Mouse (Mus musculus) megakaryocyte, adult 5-6 weeks (primary cell): ENCODE measurements around the gene Sgo2a. TPM values are rescaled to one million over a fixed set of nuclear protein-coding genes. Genes with fewer than 3 reads are reported as not detected.
"Not testable (repeated sequence)": the region's sequence is repeated elsewhere in the genome, so short reads cannot be mapped to it uniquely, and the experiment has no call there.

Source experiments
- ATAC-seq: 2 replicates; pipeline ENCODE4 v1.8.0; 2016; ENCODE audit warnings: mild to moderate bottlenecking, inconsistent platforms; ENCODE audit not compliant: poor library complexity, severe bottlenecking
- total RNA-seq, 2 experiments: library from RNA; stranded (forward) in 1 of 2; stranded (reverse) in 1 of 2; fragments of 153-499, 151-499 nt in 1 of 2; fragments of 221-1000, 200-1000 nt in 1 of 2; gene quantifications; 2 replicates each; pipeline versions ENCODE4 v1.2.3 to v1.2.4; 2015 to 2017

The Sgo2a gene
- total RNA-seq (2015) = 40.0 and 40.6 TPM in 2 replicates
- total RNA-seq (2017) = 43.0 and 43.6 TPM in 2 replicates

DNA sequence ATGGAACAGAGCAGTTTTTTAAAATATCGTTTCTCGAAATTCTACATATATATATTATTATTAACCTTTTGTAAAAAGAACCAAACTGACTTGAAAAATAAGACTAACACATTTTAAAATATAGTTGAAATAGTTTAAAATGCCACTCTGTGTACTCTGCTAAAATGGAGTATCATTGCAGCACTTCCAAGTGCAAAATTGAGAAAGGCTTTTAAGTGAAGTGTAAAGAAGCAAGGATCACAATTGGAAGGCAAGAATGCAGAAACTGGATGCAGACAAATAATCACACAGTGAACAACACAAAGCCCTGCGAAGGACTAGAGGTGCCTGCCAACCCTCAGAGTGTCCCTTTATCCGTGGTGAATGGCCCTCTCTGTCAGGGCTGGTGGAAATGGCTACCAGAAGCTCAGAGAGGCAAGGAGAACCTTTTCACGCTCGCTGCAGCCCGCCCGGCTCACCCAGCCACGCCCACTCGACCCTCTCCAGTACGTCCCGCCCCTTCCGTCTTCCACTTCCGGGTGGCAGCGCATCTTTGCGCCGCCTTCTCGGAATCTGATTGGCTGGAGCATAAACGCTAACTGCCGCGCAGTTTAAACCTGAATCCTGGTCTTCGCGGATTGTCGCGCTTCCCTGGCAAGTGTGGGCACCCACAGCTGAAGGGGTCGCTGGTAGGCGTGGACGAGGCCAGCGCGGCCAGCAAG lies at the start of gene Sgo2a:
TSS of gene Sgo2a (plus strand) at position 540 of the 701 bp plus-strand sequence.
- ATAC-seq = peak; percentile 100

DNA sequence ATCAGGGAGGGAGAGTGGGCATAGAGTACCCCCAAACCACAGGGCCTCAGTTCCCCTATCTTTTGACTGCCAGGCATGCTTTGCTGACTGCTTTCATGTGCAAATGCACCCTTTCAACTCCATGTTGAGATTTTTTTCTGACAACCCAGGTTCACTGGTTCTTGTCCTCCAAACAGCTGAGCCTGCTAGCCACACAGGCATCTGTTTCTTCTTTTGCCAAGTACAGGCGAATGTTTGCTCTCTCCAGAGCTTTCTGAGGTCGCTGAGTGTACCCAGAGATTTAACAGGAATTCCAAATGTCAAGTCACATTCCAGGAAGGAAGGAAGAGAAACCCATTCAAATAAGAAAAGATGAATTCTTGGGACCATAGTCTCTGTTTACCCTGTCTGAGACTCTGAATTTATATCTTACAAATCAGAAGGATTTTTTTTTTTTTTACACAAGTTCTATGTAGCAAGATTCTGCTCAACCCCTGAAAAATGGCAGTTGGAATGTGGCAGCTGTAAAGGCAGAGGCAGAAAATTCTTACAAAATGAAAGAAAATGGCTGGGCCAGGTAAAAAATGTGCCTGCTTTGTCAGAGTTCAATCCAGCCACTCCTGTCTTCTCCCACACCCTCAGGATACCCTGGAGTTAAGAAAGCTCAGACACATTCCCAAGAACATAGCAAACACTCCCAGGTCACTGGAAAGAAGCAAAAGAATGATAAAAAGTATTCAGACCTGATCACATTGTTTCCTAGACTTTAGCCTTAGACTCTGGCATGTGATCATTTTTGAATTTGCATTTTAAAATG lies 48.0 kb upstream of the Sgo2a start:
- no peak for ATAC-seq

DNA sequence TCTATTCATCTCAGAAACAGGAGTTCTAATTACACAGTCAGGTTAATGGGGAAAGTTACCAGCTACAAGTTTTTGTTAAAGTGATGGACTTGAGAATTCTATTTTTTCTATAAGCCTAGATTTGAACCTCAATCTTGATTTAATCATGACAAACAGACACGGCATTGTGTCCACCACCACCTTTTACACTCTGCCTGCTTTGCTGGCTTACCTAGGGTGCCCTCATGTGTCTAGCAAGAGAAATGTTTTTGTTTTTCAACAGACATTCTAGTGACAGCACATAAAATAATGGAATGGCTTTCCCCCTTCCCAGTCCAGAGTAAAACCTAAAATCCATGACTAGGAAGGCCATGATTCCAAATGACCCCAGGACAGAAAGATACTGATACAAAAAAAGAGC lies 46.6 kb upstream of the Sgo2a start:
- no peak for ATAC-seq

DNA sequence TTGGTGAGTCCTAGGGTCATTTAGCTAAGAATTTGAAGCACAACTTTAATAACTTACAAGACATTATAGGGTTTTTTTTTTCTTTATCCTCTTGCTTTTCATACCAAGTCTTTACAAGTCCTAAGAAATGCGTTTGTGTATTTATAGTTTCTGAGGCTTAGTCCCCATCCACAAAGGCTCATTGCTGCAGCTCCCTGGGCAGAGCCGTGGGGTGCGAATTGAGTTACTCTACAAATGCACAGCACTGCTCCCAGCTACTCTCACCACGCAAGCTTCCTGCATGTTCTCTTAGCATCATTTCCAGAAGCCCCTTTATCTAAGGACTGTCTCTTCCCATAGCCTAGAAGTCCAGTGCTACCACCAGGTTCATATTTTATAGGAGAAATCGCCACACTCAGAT lies 46.1 kb upstream of the Sgo2a start:
- no peak for ATAC-seq

DNA sequence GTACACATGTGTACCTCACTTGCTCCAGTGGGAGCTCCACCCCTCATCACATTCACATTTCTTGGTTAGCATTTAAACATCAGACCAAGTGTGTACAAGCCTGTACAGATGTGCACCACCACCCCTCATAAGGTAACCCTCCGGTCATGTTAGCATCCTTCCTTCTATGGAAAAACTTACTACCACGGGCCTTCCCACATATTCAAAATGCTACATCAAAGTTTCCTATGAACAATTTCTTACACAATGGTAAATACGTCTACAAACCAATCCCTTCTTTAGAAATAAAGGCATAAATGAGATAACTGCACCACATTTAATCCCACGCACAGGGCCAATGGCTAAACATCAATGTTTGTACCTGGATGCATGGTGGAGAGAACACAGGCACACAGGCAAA lies 43.3 kb upstream of the Sgo2a start:
- no peak for ATAC-seq

DNA sequence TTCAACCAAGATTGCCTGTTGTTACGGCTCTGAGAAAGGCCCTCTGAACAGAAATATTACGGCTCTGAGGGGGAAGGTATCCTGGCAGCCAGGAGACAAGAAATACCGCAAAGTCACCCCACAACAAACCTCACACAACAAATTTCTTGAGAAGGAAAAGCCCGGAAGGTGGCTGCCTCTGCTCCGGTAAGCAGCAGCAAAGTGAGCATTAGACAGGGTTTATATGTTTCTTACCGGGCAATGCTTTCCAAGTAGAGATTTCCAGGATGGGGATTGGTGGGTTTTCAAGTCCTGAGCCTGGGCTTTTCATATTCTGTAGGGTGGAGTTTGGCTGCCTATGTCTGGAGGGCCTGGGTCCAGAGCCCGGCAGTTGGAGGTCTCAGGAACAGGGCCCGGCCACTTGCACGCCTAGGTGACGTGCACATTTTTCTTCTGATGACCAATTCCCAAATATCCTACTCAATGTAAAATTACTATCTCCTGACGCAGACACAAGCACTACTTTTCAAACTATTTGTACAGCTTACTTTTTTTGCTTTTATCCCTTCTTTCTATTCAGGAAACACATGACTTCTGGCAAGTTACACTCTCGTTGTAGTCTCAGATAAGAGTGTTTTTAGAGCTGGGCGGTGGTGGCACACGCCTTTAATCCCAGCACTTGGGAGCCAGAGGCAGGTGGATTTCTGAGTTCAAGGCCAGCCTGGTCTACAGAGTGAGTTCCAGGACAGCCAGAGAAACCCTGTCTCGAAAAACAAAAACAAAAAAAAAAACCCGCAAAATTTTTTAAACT lies 42.0 kb upstream of the Sgo2a start:
- ATAC-seq = no peak

DNA sequence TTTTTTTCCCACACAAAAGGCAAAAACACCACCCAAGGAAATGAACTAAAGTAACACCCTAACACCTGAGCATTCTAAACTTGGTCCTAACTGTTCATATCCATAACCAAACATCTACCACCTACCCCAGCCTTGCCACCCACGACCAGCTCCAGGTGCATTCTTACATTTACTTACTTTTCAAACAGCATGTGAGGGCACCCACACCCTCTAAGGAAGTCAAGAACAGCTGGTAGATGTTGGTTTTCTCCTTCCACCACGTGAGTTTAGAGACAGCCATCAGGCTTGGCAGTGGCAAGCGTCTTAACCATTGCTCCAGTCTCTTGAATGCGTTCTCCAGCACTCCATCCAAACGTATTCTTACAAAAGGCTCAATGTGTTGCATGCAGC lies 41.4 kb upstream of the Sgo2a start:
- ATAC-seq = no peak

DNA sequence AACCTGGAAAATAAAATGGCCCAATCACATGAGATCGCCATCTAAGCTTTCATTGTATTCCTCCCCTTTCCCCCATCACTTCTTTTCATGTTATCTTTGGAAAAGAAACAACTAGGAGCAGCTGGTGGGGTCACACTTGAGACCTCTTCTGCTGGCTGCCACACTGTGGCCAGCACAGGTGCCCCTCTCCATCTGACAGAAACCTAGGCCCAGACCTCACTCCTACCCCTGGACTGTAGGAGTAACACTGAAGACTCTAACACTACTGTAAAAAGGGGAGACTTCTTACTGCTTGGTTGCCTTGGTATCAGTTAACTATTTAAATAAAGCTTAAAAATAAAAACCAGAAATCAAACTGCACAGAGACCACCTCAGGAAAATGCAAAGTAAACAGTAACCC lies 40.0 kb upstream of the Sgo2a start:
- ATAC-seq = no peak

DNA sequence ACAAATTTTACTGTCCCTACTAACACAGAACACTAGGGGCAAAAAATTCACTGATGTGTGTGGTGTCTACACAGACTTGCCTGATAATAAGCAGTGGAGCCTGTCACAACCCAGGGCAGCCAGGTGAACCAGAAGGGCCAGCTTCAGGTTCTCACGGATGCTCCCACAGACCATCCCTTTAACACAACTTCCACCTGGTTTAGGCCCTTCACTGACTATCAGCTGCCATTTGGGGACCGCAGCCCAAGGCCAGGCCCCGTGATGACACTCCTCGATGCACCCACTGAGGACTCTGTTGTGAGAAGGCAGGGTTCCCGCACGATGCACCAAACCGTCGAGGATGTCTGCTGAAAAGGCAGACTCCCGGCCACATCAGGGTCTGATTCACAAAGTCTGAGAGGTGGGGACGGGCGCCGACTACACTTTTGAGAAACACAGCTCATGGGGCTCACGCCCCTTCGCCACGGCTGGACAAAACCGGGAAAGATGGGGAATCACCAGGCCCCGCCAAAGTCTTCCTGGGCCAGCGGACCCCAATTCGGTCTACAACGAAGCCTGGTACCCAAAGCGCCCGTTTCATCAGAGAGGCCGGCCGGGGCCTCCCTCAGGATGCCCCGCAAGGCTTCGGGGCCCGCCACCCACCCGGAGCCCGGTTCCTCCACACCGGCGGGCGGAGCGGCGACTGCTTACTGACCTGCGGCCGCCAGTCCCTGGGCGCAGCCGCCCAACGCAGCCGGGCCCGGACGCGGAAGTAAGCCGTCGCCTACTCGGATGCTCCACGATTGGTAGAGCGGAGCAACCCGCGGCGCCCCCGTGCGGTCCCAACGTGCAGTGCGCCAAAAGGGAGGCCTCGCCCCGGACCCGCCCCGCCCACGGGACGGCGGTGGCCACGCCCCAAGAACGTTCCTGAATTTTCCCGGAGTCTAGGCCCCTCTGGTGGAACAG lies 26.2 kb upstream of the Sgo2a start:
- ATAC-seq = peak; percentile 99

DNA sequence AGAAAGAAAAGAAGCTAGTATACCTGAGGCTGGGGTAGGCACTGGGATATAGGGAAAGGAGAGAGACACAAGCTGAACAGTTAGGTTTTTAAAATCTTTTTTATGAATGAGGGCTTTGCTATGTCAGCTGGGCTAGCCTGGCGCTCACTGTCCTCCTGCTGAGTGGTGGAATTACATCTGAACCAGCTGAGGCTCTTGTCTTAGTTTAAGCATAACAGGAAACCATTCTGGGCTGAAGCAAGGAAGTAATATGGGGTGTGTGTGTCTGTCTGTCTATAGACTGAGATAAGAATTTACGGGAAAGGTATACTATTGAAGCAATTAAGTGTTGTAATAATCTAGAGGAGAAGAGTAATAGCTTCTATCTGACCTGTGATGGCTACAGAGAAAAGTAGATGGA lies 24.2 kb upstream of the Sgo2a start:
- no peak for ATAC-seq

DNA sequence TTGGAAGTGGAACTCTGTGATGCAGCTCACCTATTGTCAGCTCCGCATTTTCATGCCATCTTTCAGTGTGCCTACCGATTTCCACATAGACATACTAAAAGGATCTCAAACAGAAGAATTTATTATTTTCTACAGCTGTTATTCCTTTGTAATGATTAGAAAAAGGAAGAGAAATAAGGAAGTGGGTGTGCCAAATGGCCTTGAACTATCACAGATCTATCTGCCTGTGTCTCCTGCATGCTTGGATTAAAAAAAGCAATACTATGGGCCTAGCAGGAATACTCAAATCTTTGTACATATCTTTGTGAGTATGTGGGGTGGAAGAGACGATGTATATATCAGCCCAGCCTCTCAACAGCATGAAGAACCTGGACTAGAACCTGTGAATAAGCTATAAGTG lies 18.9 kb upstream of the Sgo2a start:
- ATAC-seq = peak; percentile 66

DNA sequence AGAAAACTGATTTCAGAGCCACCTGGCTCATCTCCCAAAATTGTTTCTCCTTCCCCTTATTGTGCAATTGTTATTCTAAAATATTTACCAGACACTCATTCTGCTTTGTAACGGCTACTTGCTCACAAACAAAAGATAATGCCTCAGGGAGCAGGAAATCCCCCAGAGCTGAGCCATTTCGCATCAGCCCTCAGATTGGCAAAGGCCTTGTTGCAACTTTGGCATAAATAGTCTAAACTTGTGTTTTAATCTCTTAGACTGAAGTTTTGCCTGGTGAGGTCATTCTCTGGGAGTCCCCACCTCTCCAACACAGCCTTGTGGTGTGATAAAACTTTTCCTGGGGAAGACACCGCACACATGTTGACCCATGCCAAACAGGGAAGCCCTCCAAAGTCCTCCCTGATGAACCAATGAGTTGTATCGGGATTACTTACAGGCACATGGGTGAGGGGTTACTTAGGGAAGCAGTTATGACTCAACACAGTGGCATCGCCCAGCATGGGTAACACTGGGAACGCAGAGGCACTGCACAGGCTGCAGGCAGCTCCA lies 6.6 kb upstream of the Sgo2a start:
- no peak for ATAC-seq

DNA sequence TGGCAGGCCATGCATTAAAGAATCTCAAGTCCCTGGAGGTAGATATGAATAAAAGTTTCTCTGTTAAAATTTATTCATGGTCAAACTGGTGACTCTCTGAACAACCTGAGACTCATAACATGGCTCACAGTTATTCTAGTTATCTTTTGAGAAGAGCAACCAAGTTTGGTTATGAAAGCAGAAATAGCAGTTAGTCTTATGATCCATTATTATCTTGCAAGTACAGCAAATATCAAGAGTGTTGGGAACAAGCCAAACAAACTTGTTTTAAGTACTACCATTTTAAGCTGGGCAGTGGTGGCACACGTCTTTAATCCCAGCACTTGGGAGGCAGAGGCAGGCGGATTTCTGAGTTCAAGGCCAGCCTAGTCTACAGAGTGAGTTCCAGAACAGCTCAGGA lies 4.5 kb upstream of the Sgo2a start:
- ATAC-seq = no peak

DNA sequence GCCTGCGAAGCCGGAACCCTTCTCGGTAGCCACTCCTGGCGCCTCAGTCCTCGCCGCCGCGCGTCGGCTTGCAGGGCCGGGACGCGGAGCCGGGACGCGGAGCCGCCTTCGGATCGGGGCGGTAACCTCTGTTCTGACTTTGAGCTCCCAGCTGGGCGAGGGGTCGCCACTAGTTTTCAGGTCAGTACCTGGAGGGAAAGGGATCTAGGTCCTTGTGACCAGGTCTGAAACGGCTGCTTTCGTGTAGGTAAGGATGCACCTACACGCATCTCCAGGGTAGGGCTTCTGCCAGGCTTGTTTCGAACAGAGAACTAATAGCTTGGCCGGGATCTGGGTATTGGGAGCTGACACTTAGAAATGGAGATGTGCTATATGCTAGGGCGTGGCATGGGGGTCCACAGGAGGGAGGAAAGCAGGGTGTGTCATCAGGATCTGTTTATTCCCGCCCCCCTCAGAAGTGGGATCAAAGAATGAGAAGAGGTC lies 403 bp downstream of the Sgo2a start:
- peak; percentile 61 for ATAC-seq

DNA sequence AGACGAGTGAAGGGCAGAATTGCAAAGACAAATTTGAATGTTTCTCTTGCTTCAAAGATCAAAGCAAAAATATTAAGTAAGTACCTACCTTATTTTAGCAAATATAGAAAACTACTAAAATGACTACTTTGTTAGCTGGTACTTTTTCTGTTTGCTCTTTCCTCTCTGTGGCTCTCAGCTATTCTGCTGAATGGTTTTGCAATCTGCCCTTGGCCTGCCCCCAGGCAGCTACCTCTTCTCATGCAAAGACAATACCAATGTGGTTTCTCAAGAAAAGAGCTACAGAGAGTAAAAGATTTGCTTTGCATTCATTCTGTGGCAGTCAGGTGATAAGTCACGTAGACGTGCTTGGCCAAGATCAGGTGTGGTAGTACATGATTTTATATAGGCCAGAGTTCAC lies 2.4 kb downstream of the Sgo2a start:
- no peak for ATAC-seq

DNA sequence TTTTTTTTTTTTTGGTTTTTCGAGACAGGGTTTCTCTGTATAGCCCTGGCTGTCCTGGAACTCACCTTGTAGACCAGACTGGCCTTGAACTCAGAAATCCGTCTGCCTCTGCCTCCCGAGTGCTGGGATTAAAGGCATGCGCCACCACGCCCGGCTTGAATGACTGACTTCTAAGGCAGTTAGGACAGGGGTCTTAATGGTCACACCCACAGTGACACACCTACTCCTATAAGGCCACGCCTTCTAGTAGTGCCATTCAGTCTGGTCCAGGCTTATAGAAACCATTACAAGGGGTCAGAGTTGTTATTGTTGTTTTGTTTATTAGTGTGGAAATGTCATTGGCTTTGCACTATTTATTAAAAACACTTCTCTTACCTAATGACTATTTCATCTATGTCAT lies 10.6 kb downstream of the Sgo2a start:
- ATAC-seq = not testable (repeated sequence)

DNA sequence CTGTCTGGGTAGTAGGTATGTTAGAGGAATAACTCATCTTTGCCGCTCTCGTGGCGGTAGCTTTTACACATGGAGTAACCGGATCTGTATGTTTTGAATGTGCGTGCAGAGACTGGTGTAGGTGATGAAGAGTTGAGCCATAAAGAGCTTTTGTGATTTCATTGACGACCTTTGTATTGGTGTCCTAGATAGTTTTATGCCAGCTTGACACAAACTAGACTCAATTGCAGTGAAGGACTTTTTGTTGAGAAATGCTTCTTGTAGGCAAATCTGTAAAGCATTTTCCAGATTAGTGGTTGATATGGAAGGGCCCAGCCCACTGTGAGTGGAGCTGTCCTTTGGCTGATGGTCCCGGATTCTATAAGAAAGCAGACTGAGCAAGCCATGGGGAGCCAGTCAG lies 23.1 kb downstream of the Sgo2a start, which contains the start of gene Kctd18:
TSS of gene Kctd18 (minus strand) at position 101 of the 400 bp plus-strand sequence.
- ATAC-seq = no peak

DNA sequence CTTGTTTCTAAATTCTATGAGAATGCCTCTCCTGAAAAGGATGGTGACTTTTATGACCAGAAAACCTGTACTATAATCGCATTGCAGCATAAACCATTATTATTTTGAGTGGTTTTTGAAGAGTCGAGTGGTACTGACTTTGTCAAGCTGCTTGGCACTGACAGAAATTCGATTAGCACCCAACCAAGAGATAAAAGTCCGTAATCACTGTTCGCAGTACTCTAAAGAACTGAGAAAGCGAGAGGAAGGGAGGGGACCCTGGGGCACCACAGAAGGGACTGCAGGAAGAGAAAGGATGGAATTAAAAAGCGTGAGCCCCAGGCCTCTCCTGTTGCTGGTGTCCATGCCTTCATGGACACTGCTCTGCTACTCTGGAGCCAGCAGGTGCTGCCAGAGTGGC lies 31.9 kb downstream of the Sgo2a start:
- ATAC-seq = no peak

DNA sequence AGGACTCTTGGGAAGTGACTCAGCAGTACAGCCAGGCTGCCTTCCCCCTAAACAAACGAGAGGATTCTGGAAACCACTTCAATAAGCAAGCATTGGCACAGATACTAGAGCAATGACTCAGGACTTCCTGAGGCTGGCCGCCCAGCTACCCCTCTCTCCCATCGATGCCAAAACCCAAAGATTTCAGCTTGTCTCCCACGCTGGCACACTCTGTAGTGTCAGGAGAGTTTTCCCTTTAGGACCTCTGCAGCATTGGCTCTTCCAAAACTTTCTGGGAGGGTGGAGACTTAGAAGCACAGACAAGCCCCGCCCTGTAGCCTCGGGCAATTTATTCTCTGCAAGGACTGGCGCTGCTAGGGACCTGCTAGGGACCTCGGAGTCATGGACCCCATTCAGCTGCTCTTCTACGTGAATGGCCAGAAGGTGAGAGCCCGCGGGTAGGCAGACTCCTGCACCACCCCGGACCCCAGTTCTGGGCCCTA lies 33.9 kb downstream of the Sgo2a start, which contains the start of gene Aox1:
TSS of gene Aox1 (plus strand) at position 296 of the 482 bp plus-strand sequence.
- peak; percentile 90 for ATAC-seq
